15 mouse cellular contexts compared by ENCODE assay signal in genomic region chr7:76791247-76791646, GRCm38 (mm10).
A peak's percentile ranks its signal among the peaks of the same experiment; 100 is the strongest.
DNase-seq lines count a peak whose midpoint lies in the region; ATAC-seq lines count a peak whose summit lies in the region.
"Had no signal": no experiment of that assay in that cellular context is flagged by ENCODE, and none has a peak within 500 bp of the region (broad histone marks: within the 10 kb centered on the region; RNA-seq: fewer than 3 reads in every experiment).

No protein-coding gene starts in this region.

- H3K27me3 ChIP-seq in embryonic facial prominence, embryonic 14.5 days (replicated peaks; ENCODE audit: control insufficient read depth, insufficient read depth, low read length), result no peaks in the 10 kb centered on the region
- H3K27me3 ChIP-seq in embryonic facial prominence, embryonic 10.5 days (replicated peaks; ENCODE audit: low read depth, poor library complexity, severe bottlenecking), result no peaks in the 10 kb centered on the region
- H3K27me3 ChIP-seq: liver, embryonic 15.5 days; neural tube, embryonic 15.5 days had no signal

- no peaks in the 10 kb centered on the region for H3K9me3 ChIP-seq in embryonic facial prominence, embryonic 14.5 days (ENCODE audit: control insufficient read depth, low read length)
- H3K9me3 ChIP-seq in embryonic facial prominence, embryonic 10.5 days, result no peaks in the 10 kb centered on the region
- H3K9me3 ChIP-seq: liver, embryonic 15.5 days; neural tube, embryonic 15.5 days had no signal

- no peak overlapping the region for H3K27ac ChIP-seq in embryonic facial prominence, embryonic 14.5 days (replicated peaks; ENCODE audit: low read depth, low read length)
- H3K27ac ChIP-seq in embryonic facial prominence, embryonic 10.5 days (replicated peaks), result no peak overlapping the region
- H3K27ac ChIP-seq: kidney, postnatal 0 days; liver, embryonic 15.5 days; neural tube, embryonic 15.5 days had no signal

- no peaks in the 10 kb centered on the region for H3K4me1 ChIP-seq in embryonic facial prominence, embryonic 14.5 days (ENCODE audit: control insufficient read depth, insufficient read depth, low read length)
- H3K4me1 ChIP-seq in embryonic facial prominence, embryonic 10.5 days, result peaks cover 4% of the 10 kb centered on the region; the same call in 1 of the 2 replicates
- H3K4me1 ChIP-seq: liver, embryonic 15.5 days had no signal

- ATAC-seq in embryonic facial prominence, embryonic 14.5 days (ENCODE audit: low read depth), result no peak; the same call in 1 of the 2 replicates
- no peak for ATAC-seq in CD4-positive, CD25-positive, alpha-beta regulatory T cell, adult 4 months

- peak; percentile 58 for DNase-seq in embryonic facial prominence, embryonic 14.5 days (ENCODE audit: low spot score)
- no peak for DNase-seq in embryonic facial prominence, embryonic 10.5 days (ENCODE audit: low spot score)
- peak; percentile 17 to 36 for DNase-seq in heart, adult 9 months (ENCODE audit: low spot score in 2 of 2)
- no peak for DNase-seq in heart, postnatal 25 days (ENCODE audit: low spot score)
- DNase-seq in right cerebral cortex, adult 18-20 months, result peak; percentile 1
- no peak for DNase-seq in right cerebral cortex, postnatal 14 days
- DNase-seq in telencephalon, adult 2 months (ENCODE audit: low read depth, low spot score), result peak; percentile 19
- DNase-seq: adrenal gland, postnatal 10 days; embryo, embryonic 11 days; spleen, adult 18-20 months; thymus, adult 2 months had no signal

- 70% methylated on average over 4 of the region's 4 CpGs for WGBS in embryonic facial prominence, embryonic 14.5 days
- WGBS in embryonic facial prominence, embryonic 10.5 days, result 85% methylated on average over 4 of the region's 4 CpGs

- H3K4me2 ChIP-seq in embryonic facial prominence, embryonic 14.5 days (ENCODE audit: low read depth, low read length), result no peak overlapping the region
- H3K4me2 ChIP-seq: liver, embryonic 15.5 days; neural tube, embryonic 15.5 days had no signal

- intact Hi-C loops in heart, postnatal 25 days (cut with DNase I), result no loop called here

- H3K9ac ChIP-seq in embryonic facial prominence, embryonic 14.5 days (ENCODE audit: low read depth, low read length), result no peak overlapping the region
- H3K9ac ChIP-seq: liver, embryonic 15.5 days; neural tube, embryonic 15.5 days had no signal

- H3K36me3 ChIP-seq in embryonic facial prominence, embryonic 14.5 days (ENCODE audit: control insufficient read depth, insufficient read depth, low read length), result no peaks in the 10 kb centered on the region
- no peaks in the 10 kb centered on the region for H3K36me3 ChIP-seq in embryonic facial prominence, embryonic 10.5 days (replicated peaks)
- H3K36me3 ChIP-seq: liver, embryonic 15.5 days; neural tube, embryonic 15.5 days had no signal

- no peak overlapping the region for H3K4me3 ChIP-seq in embryonic facial prominence, embryonic 14.5 days (ENCODE audit: low read depth, low read length)
- no peak overlapping the region for H3K4me3 ChIP-seq in embryonic facial prominence, embryonic 10.5 days
- H3K4me3 ChIP-seq: liver, embryonic 15.5 days; neural tube, embryonic 15.5 days had no signal

Comparison
In these comparisons a context has a peak if more than half of its experiments do, and no peak if none do; other contexts are left out.
1. DNase-seq: peak in embryonic facial prominence, embryonic 14.5 days (single experiment), heart, adult 9 months (2 of 2), right cerebral cortex, adult 18-20 months (single experiment) and telencephalon, adult 2 months (single experiment); none in embryonic facial prominence, embryonic 10.5 days (single experiment), heart, postnatal 25 days (single experiment) and right cerebral cortex, postnatal 14 days (single experiment).